Mouse (Mus musculus): ENCODE data around the gene Psap. TPM values are rescaled to one million over a fixed set of nuclear protein-coding genes. Genes with fewer than 3 reads are reported as not detected.
A peak's percentile ranks its signal among the peaks of the same experiment; 100 is the strongest.

The Psap gene
- polyA plus RNA-seq, 1 experiment, result 231 TPM

DNA sequence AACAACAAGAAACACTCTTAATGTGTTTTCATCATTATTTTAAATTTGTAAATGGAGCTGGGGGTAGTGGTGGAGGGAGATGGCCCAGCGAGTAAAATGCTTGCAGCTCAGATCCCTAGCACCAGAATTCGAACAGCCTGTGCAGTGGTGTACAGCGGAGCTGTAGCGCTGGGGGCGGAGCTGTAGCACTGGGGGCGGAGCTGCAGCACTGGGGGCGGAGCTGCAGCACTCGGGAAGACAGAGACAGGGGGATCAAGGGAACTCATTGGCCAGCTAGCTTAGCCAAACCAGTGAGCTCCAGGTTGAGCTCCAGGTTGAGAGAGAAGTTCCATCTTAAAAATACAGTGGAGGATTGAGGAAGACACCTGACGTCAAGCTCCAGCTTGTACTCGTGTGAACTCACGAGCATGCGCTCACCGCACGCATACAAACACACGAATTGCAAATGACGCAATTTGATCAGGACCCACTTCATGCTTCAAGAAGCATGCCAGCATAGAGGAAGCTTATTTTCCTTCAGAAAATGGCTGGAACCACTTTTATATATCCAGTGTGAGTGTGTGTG is 20.1 kb upstream of the Psap start:
- 70% methylated on average over 16 of the region's 16 CpGs for WGBS
- H3K4me1 ChIP-seq (ENCODE audit: control insufficient read depth, insufficient read depth, low read length), result peaks cover 6% of the 10 kb centered on the region
- H3K4me3 ChIP-seq (ENCODE audit: insufficient read depth, low read depth, low read length), result no peak overlapping the region
- TF ChIP-seq POLR2A (IDR thresholded peaks at IDR 0.05; ENCODE audit: insufficient read depth, low read depth, low read length), result no peak
- no peak for TF ChIP-seq CTCF (IDR thresholded peaks at IDR 0.05; ENCODE audit: insufficient read depth, low read depth, low read length)
- H3K27ac ChIP-seq (ENCODE audit: insufficient read depth, low read depth, low read length), result no peak overlapping the region

DNA sequence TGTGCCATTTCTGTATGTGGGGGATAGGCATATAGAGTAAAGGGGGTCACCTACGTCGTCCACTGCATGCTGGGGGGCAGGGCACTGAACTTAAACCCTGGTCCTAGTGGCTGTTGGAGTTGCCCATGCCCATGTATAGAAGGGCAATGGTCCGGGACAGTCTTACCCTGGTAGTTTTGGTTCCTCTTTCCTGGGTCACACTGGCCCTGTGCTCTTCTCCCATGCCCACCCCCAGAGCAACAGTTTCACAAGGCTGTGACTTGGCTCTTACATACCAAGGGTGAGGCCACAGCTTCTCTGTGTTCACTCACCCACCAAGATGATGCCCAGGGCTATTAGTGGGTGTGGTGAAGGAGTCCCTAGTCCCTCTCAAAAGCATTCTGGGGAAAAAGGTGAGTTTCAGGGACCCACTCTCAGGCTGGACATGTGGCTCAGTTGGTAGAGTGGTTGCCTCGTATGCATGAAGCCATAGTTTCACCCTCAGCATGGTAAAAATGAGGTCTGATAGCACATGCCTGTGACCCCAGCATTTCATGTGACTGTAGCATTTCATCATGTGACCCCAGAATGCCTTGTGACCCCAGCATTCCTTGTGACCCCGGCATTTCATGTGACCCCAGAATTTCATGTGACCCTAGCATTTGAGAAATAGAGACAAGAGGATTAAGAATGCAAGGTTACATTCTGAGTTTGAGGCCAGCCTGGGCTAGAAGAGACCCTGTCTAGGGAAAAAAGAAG is 16.7 kb upstream of the Psap start:
- TF ChIP-seq POLR2A (IDR thresholded peaks at IDR 0.05; ENCODE audit: insufficient read depth, low read depth, low read length), result no peak
- TF ChIP-seq CTCF (IDR thresholded peaks at IDR 0.05; ENCODE audit: insufficient read depth, low read depth, low read length), result no peak
- WGBS, result 95% methylated on average over 5 of the region's 5 CpGs
- Histone ChIP-seq H3K4me1 (ENCODE audit: control insufficient read depth, insufficient read depth, low read length) (peaks cover 22% of the 10 kb centered on the region), H3K27ac (ENCODE audit: insufficient read depth, low read depth, low read length) (no peak overlapping the region), H3K4me3 (ENCODE audit: insufficient read depth, low read depth, low read length) (no peak overlapping the region)

GRCm38 (mm10) chr10:60261530-60261929 is 15.9 kb upstream of the Psap start:
- Histone ChIP-seq H3K27ac (ENCODE audit: insufficient read depth, low read depth, low read length) (no peak overlapping the region), H3K4me1 (ENCODE audit: control insufficient read depth, insufficient read depth, low read length) (peaks cover 22% of the 10 kb centered on the region), H3K4me3 (ENCODE audit: insufficient read depth, low read depth, low read length) (no peak overlapping the region)
- WGBS, result 51% methylated on average over 5 of the region's 5 CpGs
- TF ChIP-seq CTCF (IDR thresholded peaks at IDR 0.05; ENCODE audit: insufficient read depth, low read depth, low read length) (no peak), POLR2A (IDR thresholded peaks at IDR 0.05; ENCODE audit: insufficient read depth, low read depth, low read length) (no peak)

- no peak for TF ChIP-seq POLR2A (IDR thresholded peaks at IDR 0.05; ENCODE audit: insufficient read depth, low read depth, low read length)
- no peak for TF ChIP-seq CTCF (IDR thresholded peaks at IDR 0.05; ENCODE audit: insufficient read depth, low read depth, low read length)
- H3K4me1 ChIP-seq (ENCODE audit: control insufficient read depth, insufficient read depth, low read length), result peaks cover 22% of the 10 kb centered on the region
- H3K4me3 ChIP-seq (ENCODE audit: insufficient read depth, low read depth, low read length), result no peak overlapping the region
- 25% methylated on average over 3 of the region's 3 CpGs for WGBS
- H3K27ac ChIP-seq (ENCODE audit: insufficient read depth, low read depth, low read length), result peak overlapping the region; percentile 47
Observed at GRCm38 (mm10) chr10:60262386-60262785, 15.0 kb upstream of the Psap start.

DNA sequence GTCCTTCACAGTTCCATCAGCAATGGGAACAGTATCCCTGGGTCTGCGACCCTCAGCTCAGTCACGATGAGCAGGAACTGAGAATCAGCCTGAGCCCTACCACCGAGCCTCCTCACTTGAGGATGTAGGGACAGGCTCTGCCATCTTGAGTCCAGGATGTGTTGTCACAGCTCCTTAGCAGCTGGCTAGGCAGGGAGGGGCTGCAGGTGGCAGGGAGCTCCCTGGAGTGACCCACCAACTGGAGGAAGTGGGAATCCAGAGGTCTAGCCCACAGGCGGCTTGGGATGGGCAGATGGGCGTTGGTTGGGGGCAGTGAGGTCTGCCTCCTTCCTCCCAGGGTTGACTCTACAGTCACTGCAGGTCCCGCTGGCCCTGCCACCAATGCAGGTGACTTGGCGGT is 14.1 kb upstream of the Psap start:
- H3K4me3 ChIP-seq (ENCODE audit: insufficient read depth, low read depth, low read length), result no peak overlapping the region
- TF ChIP-seq CTCF (IDR thresholded peaks at IDR 0.05; ENCODE audit: insufficient read depth, low read depth, low read length) (no peak), POLR2A (IDR thresholded peaks at IDR 0.05; ENCODE audit: insufficient read depth, low read depth, low read length) (no peak)
- WGBS, result 96% methylated on average over 7 of the region's 7 CpGs

DNA sequence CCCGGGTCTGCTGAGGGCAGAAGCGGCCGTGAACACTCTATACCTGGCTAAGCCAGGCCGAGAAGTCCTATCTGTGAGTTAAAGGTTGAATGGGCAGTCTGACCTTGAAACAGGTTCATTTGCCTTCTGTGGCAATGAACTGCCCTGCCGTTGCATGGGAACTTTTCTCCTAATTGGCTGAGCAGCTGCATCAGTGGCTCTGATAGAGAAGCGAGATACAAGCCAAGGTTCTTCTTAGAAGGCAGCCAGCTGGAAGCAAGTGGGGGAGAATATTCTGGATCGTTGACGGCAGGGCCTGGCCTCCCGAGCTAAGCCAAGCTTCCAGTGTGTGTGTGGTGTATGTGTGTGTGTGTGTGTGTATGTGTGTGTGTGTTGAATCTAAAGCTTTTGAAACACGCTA is 12.2 kb upstream of the Psap start:
- Histone ChIP-seq H3K4me3 (ENCODE audit: insufficient read depth, low read depth, low read length) (no peak overlapping the region), H3K4me1 (ENCODE audit: control insufficient read depth, insufficient read depth, low read length) (peaks cover 28% of the 10 kb centered on the region), H3K27ac (ENCODE audit: insufficient read depth, low read depth, low read length) (no peak overlapping the region)
- TF ChIP-seq CTCF (IDR thresholded peaks at IDR 0.05; ENCODE audit: insufficient read depth, low read depth, low read length) (no peak), POLR2A (IDR thresholded peaks at IDR 0.05; ENCODE audit: insufficient read depth, low read depth, low read length) (no peak)
- 50% methylated on average over 10 of the region's 10 CpGs for WGBS

More for the DNA sequence above, 14.1 kb upstream of the Psap start:
- no peak overlapping the region for H3K27ac ChIP-seq (ENCODE audit: insufficient read depth, low read depth, low read length)
- peaks cover 22% of the 10 kb centered on the region for H3K4me1 ChIP-seq (ENCODE audit: control insufficient read depth, insufficient read depth, low read length)

- H3K4me1 ChIP-seq (ENCODE audit: control insufficient read depth, insufficient read depth, low read length), result peaks cover 28% of the 10 kb centered on the region
- 93% methylated on average over 8 of the region's 8 CpGs for WGBS
- no peak overlapping the region for H3K27ac ChIP-seq (ENCODE audit: insufficient read depth, low read depth, low read length)
- no peak for TF ChIP-seq POLR2A (IDR thresholded peaks at IDR 0.05; ENCODE audit: insufficient read depth, low read depth, low read length)
- TF ChIP-seq CTCF (IDR thresholded peaks at IDR 0.05; ENCODE audit: insufficient read depth, low read depth, low read length), result no peak
- H3K4me3 ChIP-seq (ENCODE audit: insufficient read depth, low read depth, low read length), result no peak overlapping the region
Observed at GRCm38 (mm10) chr10:60266842-60267401, 10.5 kb upstream of the Psap start.

DNA sequence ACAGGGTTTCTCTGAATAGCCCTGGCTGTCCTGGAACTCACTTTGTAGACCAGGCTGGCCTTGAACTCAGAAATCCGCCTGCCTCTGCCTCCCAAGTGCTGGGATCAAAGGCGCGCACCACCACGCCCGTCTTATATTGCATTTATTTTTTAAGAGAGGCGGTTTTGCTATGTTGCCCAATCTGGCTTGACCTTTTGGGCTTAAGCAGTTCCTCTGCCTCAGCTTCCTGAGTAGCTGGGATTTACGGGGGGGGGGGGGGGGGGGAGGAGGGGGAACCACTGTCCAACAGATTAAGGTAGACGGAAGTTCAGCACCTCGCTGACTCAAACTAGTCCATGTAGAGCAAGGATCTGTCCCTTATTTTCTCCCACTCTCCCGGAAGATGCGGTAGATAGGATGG is 8.7 kb upstream of the Psap start:
- 88% methylated on average over 11 of the region's 11 CpGs for WGBS
- H3K27ac ChIP-seq (ENCODE audit: insufficient read depth, low read depth, low read length), result no peak overlapping the region
- peaks cover 12% of the 10 kb centered on the region for H3K4me1 ChIP-seq (ENCODE audit: control insufficient read depth, insufficient read depth, low read length)
- TF ChIP-seq POLR2A (IDR thresholded peaks at IDR 0.05; ENCODE audit: insufficient read depth, low read depth, low read length) (no peak), CTCF (IDR thresholded peaks at IDR 0.05; ENCODE audit: insufficient read depth, low read depth, low read length) (no peak)
- no peak overlapping the region for H3K4me3 ChIP-seq (ENCODE audit: insufficient read depth, low read depth, low read length)
